Mouse (Mus musculus) hindbrain, embryonic 11.5 days (tissue): ENCODE results near the gene Mfsd9. TPM values are rescaled to one million over a fixed set of nuclear protein-coding genes. Genes with fewer than 3 reads are reported as not detected.
A peak's percentile ranks its signal among the peaks of the same experiment; 100 is the strongest.

Experiments used
- ATAC-seq: fragments of 200-750 bp; cut with Nextera tagmentation; 2 replicates; pipeline ENCODE4 v1.8.0; 2017; ENCODE audit warnings: mild to moderate bottlenecking, moderate TSS enrichment, moderate library complexity; ENCODE audit not compliant: low FRiP score
- DNase-seq: peaks from one replicate; pipeline ENCODE4 v3.0.0-alpha.2; 2015; ENCODE audit warnings: low spot score
- H3K27ac ChIP-seq: fragments of 300-500 bp; sonication (generic); 2 replicates; pipeline ENCODE4 v1.5.1; 2014; ENCODE audit warnings: mild to moderate bottlenecking, low read depth, low read length
- H3K27me3 ChIP-seq: fragments of 300-500 bp; sonication (generic); 2 replicates; pipeline ENCODE4 v1.6.1; 2014; ENCODE audit warnings: mild to moderate bottlenecking, low read length, moderate library complexity, mixed read lengths; ENCODE audit not compliant: control insufficient read depth, insufficient read depth
- H3K36me3 ChIP-seq: fragments of 300-500 bp; sonication (generic); 2 replicates; pipeline ENCODE4 v1.6.1; 2014; ENCODE audit warnings: mild to moderate bottlenecking, low read length, moderate library complexity, mixed read lengths; ENCODE audit not compliant: control insufficient read depth, insufficient read depth
- H3K4me1 ChIP-seq: fragments of 300-500 bp; sonication (generic); replicated peaks from 2 replicates; pipeline ENCODE4 v1.6.1; 2014; ENCODE audit warnings: low read length, mixed read lengths; ENCODE audit not compliant: control insufficient read depth, insufficient read depth
- H3K4me2 ChIP-seq: fragments of 300-500 bp; sonication (generic); replicated peaks from 2 replicates; pipeline ENCODE4 v1.6.1; 2014; ENCODE audit warnings: mild to moderate bottlenecking, low read depth, low read length
- H3K4me3 ChIP-seq: fragments of 300-500 bp; sonication (generic); 2 replicates; pipeline ENCODE4 v1.5.1; 2014; ENCODE audit warnings: low read depth, low read length
- H3K9ac ChIP-seq: fragments of 300-500 bp; sonication (generic); 2 replicates; pipeline ENCODE4 v1.6.1; 2014; ENCODE audit warnings: low read depth, low read length
- H3K9me3 ChIP-seq: fragments of 300-500 bp; sonication (generic); 2 replicates; pipeline ENCODE4 v1.6.1; 2016; ENCODE audit warnings: low read length; ENCODE audit not compliant: control insufficient read depth
- WGBS: fragments of 180-500 bp; shearing (Covaris S2); extraction: QIAGEN DNeasy Blood & Tissue Kit; methylation state at CpG from one replicate; pipeline ENCODE4 v1.1.7; 2014; 5-methylcytosine and 5-hydroxymethylcytosine counted together
- polyA plus RNA-seq: library from polyadenylated mRNA; unstranded; fragments of >200 nt; fragmentation: Nextera tagmentation; extraction: Ambion mirVana; gene quantifications from 2 replicates; pipeline ENCODE4 v1.2.1, GENCODE M21; 2014

The Mfsd9 gene
- polyA plus RNA-seq, 1 experiment from 2014 or later: 3.2 TPM

DNA sequence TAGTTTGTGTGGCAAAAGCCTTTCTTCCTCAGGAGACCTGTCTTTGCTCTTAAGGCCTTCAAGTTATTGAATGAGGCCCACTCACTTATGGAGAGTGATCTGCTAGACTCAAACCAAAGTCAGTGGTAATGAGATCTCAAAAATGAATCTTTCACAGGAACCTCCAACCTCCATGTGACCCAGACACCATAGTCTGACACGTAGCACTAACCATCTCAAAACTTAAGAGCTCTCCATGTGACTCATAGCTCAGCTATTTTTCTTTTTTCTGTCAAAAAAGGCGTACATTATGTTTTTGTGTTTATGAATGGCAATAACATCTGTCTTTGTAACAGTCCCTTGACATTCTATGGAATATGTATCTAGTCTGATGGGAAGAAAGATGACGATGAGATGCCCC is 18.2 kb upstream of the Mfsd9 start:
- 87% methylated on average over 3 of the region's 3 CpGs for WGBS
- ATAC-seq (no peak), DNase-seq (no peak)
- no peaks in the 10 kb centered on the region for H3K4me1 ChIP-seq
- H3K27ac ChIP-seq: no peak overlapping the region
- no peaks in the 10 kb centered on the region for H3K27me3 ChIP-seq
- no peaks in the 10 kb centered on the region for H3K9me3 ChIP-seq
- no peak overlapping the region for H3K4me3 ChIP-seq
- H3K4me2 ChIP-seq: no peak overlapping the region
- no peaks in the 10 kb centered on the region for H3K36me3 ChIP-seq
- no peak overlapping the region for H3K9ac ChIP-seq

DNA sequence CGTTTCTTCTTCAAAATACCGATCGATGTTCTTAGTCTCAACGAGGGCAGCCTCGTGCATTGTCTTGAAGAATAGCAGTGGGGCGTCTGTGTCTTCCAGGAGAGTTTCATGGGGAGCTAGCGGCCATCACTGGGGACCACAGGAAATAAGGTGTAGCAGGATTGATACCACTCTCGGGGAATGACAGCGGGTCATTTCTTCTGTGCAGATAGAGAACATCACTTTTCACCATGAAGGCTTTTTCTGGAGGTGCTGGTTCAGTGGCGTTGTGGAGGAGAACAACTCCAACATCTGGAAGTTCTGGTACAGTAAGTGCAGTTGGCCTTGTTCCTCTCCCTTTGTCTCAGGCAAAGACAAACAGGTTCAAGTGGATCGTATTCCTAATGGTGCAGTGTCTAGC is 15.4 kb upstream of the Mfsd9 start:
- no peak for DNase-seq
- H3K4me2 ChIP-seq: no peak overlapping the region
- no peaks in the 10 kb centered on the region for H3K36me3 ChIP-seq
- H3K27me3 ChIP-seq: no peaks in the 10 kb centered on the region
- no peaks in the 10 kb centered on the region for H3K9me3 ChIP-seq
- 91% methylated on average over 11 of the region's 11 CpGs for WGBS
- H3K4me3 ChIP-seq: no peak overlapping the region
- H3K4me1 ChIP-seq: no peaks in the 10 kb centered on the region
- H3K27ac ChIP-seq: no peak overlapping the region
- ATAC-seq: no peak
- no peak overlapping the region for H3K9ac ChIP-seq

DNA sequence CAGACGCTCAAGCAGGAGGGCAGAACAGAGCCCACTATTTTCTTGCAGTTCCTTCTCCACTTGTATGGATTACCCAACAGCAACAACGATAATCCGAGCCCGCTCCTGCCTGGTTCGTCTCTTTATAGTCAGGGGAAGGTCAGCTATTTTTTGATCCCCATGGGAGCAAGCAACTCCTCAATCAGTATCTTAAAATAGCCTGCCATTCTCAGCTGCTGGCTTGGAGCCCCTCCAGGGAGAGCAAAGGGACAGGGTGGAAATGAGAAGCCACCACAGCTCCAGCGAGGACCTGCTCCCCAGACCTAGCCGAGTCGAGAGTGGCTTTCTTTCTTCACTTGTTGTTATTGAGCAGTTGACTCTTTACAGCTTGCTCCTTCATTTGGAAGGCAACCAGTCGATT is 14.9 kb upstream of the Mfsd9 start, which contains the start of gene Tmem182:
Tmem182 (plus strand) TSS at position 251 of the 400 bp plus-strand sequence.
- DNase-seq: no peak
- H3K4me2 ChIP-seq: no peak within 1 kb of the TSS
- no peak within 1 kb of the TSS for H3K27ac ChIP-seq
- H3K9ac ChIP-seq: no peak within 1 kb of the TSS
- 69% methylated on average over 9 of the region's 9 CpGs for WGBS
- H3K4me3 ChIP-seq: no peak within 1 kb of the TSS
- no peaks in the 10 kb centered on the region for H3K4me1 ChIP-seq
- no peaks in the 10 kb centered on the region for H3K27me3 ChIP-seq
- no peak for ATAC-seq
- H3K36me3 ChIP-seq: no peaks in the 10 kb centered on the region
- no peaks in the 10 kb centered on the region for H3K9me3 ChIP-seq

DNA sequence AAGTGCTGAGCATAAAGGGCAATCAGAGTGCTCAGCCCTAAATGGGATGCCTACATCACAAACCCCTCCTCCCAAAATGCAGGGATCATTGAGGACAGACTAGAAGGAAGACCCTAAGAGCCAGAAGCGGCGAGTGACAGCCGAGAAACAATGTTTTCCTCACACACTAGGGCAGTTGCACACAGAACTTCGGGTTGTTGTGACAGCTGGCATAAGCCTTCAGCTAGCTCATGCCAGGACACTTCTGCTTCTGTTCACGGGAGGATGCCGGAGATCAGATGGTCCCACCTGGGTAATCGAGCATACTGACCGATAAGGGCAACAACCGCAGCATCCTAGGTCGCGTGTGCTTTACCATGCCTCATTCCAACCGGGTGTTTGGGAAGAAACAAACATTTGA is 13.6 kb upstream of the Mfsd9 start:
- ATAC-seq: no peak
- H3K27me3 ChIP-seq: no peaks in the 10 kb centered on the region

DNA sequence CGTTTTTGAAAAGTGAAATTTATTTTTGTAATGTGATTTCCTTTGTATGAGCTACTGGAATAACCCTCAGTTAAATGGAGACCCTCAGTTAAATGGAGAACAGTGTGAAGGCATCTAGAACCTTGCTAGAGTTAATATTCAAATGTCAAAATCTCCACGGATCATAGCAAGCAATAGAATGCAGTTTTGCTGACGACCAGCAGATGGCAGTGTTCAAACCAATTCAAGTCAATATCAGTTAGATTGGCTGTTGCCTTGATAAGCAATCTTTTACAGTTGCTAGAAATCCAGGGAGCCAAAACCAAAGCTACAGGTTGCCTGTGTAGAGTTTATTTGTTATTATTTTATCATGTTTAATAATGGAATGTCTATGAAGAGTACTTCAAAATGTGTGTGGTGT is 12.3 kb upstream of the Mfsd9 start:
- Histone ChIP-seq H3K4me2 (no peak overlapping the region), H3K4me3 (no peak overlapping the region), H3K9me3 (no peaks in the 10 kb centered on the region), H3K36me3 (no peaks in the 10 kb centered on the region), H3K4me1 (no peaks in the 10 kb centered on the region), H3K27me3 (no peaks in the 10 kb centered on the region), H3K27ac (no peak overlapping the region), H3K9ac (no peak overlapping the region)
- WGBS: 30% methylated on average over 3 of the region's 3 CpGs
- DNase-seq (peak; percentile 71), ATAC-seq (no peak)

More for the DNA sequence above, 13.6 kb upstream of the Mfsd9 start:
- 82% methylated on average over 12 of the region's 12 CpGs for WGBS
- Histone ChIP-seq H3K4me2 (no peak overlapping the region), H3K27ac (no peak overlapping the region), H3K9ac (no peak overlapping the region), H3K9me3 (no peaks in the 10 kb centered on the region), H3K4me3 (no peak overlapping the region), H3K4me1 (no peaks in the 10 kb centered on the region), H3K36me3 (no peaks in the 10 kb centered on the region)
- DNase-seq: no peak

DNA sequence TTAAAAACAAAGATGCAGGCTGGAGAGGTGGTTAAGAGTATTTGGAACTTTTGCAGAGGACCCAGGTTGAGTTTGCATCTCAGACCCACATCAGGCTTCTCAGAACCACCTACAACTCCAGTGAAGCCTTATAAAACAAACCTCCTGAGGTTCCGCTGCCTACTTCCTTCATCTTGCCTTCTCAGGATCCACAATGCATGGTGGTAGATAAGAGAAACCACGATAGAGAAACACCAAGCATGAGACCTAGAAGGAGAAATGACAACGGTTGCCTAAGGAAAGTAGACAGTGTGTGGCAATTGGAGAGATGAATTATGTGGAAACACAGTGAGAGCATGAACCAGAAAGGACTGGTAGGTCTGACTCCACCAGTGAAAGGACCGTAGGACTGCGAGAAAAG is 10.4 kb upstream of the Mfsd9 start:
- H3K27me3 ChIP-seq: no peaks in the 10 kb centered on the region
- no peak overlapping the region for H3K4me2 ChIP-seq
- ATAC-seq (no peak), DNase-seq (no peak)
- H3K36me3 ChIP-seq: no peaks in the 10 kb centered on the region
- WGBS: 88% methylated on average over 5 of the region's 5 CpGs
- no peak overlapping the region for H3K27ac ChIP-seq
- H3K4me1 ChIP-seq: no peaks in the 10 kb centered on the region
- H3K9ac ChIP-seq: no peak overlapping the region
- no peak overlapping the region for H3K4me3 ChIP-seq
- H3K9me3 ChIP-seq: no peaks in the 10 kb centered on the region

DNA sequence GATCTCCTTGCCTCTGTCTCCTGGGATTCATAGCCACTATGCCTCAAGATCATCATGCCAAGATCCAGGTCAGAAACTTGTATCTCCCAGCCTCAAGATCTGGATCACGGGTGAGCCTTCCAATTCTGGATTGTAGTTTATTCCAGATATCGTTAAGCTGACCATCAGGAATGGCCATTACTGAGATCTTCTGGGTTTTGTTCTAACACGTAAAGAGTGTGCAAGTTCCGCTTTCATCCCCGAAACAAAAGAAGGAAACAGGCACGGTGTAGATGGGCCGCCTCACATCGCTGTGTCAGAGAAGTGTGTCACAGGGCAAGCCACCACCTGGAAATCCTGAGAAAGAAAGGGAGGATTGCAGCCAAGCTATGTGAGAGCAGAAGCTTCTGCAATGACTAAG is 8.6 kb upstream of the Mfsd9 start:
- no peak overlapping the region for H3K27ac ChIP-seq
- DNase-seq: no peak
- no peaks in the 10 kb centered on the region for H3K36me3 ChIP-seq
- no peaks in the 10 kb centered on the region for H3K9me3 ChIP-seq
- no peaks in the 10 kb centered on the region for H3K4me1 ChIP-seq
- no peaks in the 10 kb centered on the region for H3K27me3 ChIP-seq
- no peak overlapping the region for H3K9ac ChIP-seq
- 81% methylated on average over 8 of the region's 8 CpGs for WGBS
- no peak for ATAC-seq
- no peak overlapping the region for H3K4me2 ChIP-seq
- H3K4me3 ChIP-seq: no peak overlapping the region

DNA sequence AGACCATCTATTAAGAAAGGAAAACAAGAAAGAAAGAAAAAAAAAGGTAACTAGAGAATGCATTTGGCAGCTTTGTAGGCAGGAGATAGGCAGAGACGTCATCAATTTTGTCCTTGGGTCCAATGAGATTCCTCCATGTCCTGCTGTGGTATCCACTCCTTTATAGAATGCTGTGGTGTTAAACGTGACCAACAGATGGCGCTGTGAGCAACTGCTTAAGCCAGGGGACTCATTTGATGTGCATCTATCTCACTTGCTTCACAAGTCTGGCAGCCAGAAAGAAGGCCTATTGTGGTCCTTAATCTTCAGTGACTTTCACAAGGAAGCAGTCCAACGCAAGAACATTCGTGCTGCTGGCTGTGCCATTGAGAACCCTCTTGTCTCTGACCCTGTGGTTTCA is 6.9 kb upstream of the Mfsd9 start:
- peak; percentile 56; the same call in 1 of the 2 replicates for ATAC-seq
- Histone ChIP-seq H3K27me3 (no peaks in the 10 kb centered on the region), H3K36me3 (no peaks in the 10 kb centered on the region), H3K27ac (no peak overlapping the region), H3K9ac (no peak overlapping the region), H3K4me2 (no peak overlapping the region), H3K4me3 (no peak overlapping the region), H3K9me3 (no peaks in the 10 kb centered on the region), H3K4me1 (no peaks in the 10 kb centered on the region)
- WGBS: 17% methylated on average over 5 of the region's 5 CpGs
- DNase-seq: peak; percentile 84

DNA sequence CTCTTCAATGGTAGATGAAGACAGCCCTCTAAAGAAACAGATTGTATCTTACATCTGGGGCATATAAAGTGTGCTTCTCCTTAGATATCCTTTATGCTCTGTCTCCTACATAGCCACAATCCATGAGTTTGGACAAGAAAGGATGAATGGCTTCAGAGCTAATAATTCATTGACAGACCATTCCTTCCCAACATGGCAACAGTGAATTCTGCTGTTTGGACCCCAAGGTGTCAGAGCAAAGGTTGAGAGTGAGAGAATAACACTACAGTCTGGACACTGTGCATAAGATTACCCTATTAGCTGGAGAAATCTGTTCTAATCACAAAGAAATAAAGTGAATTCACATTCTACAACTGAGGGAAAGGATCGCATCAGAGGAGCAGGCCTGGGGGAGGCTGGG is 5.0 kb upstream of the Mfsd9 start:
- no peaks in the 10 kb centered on the region for H3K9me3 ChIP-seq
- ATAC-seq: no peak
- 100% methylated on average over 1 of the region's 1 CpGs for WGBS
- no peak overlapping the region for H3K27ac ChIP-seq
- DNase-seq: no peak
- no peak overlapping the region for H3K4me3 ChIP-seq
- no peaks in the 10 kb centered on the region for H3K36me3 ChIP-seq
- no peak overlapping the region for H3K9ac ChIP-seq
- H3K4me2 ChIP-seq: no peak overlapping the region
- H3K4me1 ChIP-seq: no peaks in the 10 kb centered on the region
- no peaks in the 10 kb centered on the region for H3K27me3 ChIP-seq
